Mouse (Mus musculus): ENCODE data around the gene Pappa. TPM values are rescaled to one million over a fixed set of nuclear protein-coding genes. Genes with fewer than 3 reads are reported as not detected.

Pappa gene
- polyA plus RNA-seq (2015; fragmentation: Illumina TruSeq; extraction: RNeasy Lipid Tissue Mini Kit (QIAGEN cat#74804); ENCODE audit: low read depth, low replicate concordance): 0.33 TPM

GRCm38 (mm10) chr4:65123741-65124224 is at the start of gene Pappa:
Gene Pappa (plus strand): TSS chr4:65124174.

Data from brain, adult 10 weeks (tissue).